Mouse (Mus musculus) liver, adult 2 months (tissue): ENCODE data around the gene Mllt6.

Source experiments
- CTCF ChIP-seq: fragments of 200-500 bp; IDR thresholded peaks from 2 replicates; pipeline ENCODE4 v1.5.1; 2011; ENCODE audit warnings: low read depth, low read length, control low read depth
- POLR2A ChIP-seq: fragments of 200-500 bp; IDR thresholded peaks from 2 replicates; pipeline ENCODE4 v1.6.1; 2011; ENCODE audit warnings: low read length, control low read depth; ENCODE audit not compliant: insufficient read depth; ENCODE audit errors: extremely low read depth

DNA sequence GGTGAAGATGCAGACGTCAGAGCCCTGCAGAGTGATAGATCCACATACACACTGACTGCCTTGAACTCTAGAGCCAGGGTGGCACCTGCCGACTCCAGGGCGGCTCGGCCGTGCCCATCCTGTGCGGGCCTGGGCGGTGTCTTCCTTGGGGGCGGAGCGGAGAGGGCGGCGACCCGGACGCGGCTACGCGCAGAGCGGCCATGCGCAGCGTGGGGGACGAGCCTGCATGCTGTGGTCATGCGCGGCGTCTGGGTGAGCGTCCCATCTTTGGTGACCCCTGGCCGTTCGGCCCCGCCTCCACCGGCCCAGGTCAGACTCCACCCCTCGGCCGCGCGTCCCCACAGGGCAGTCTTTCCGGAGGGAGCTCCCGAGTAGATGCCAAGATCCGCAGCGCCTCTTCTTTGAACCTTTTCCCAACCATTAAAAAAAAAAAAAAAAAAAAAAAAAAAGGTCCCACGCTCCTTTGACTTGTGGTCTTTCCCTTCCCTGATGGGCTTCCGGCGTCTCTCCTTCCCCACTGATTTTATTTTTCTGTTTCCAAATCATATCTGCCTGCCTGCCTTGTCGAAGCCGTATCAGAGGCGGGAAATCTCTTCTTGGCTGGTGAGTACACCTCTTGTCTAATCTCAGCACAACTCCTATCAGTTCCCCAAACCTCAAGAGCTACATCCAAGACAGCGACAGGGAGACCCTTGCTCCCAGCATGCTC, 22.6 kb downstream of the Mllt6 start, which contains the start of gene Cisd3:
- TF ChIP-seq CTCF (no peak), POLR2A (no peak)
